Mouse (Mus musculus) ES-Bruce4 (cell line): ENCODE measurements around the gene Olfr1371.

Source experiments
- CTCF ChIP-seq: IDR thresholded peaks from one replicate; pipeline ENCODE4 v1.8.1; 2011; ENCODE audit warnings: low read depth, low read length
- EP300 ChIP-seq: IDR thresholded peaks from 2 replicates; pipeline ENCODE4 v1.6.1; 2011; ENCODE audit warnings: low read depth, low read length; ENCODE audit not compliant: insufficient read depth
- POLR2A ChIP-seq: IDR thresholded peaks from one replicate; pipeline ENCODE4 v1.8.1; 2011; ENCODE audit warnings: low read length; ENCODE audit not compliant: insufficient read depth

DNA sequence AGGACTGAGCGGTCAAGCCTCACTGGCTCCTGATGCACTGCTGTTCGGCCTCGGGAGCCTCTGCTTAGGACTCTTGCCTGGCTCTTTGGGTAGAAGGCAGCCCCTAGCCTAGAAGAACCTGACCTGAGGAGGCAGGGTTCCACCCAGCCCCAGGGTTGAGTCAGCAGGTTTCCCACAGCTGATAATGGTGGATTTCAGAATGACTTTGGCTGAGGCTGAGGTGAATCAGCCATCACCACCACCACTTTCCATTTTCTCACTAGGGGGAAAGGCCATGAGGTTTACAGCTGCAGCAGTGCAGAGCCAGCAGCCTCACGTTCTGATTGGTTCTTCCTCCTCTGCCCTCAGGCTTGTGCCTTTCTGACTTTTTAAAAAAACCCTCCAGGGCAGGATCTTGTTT is 47.1 kb upstream of the Olfr1371 start:
- no peak for TF ChIP-seq CTCF
- TF ChIP-seq POLR2A = no peak
- no peak for TF ChIP-seq EP300
